Mouse (Mus musculus) lung, postnatal 25 days (tissue): ENCODE data around the gene Krt12.

Experiments
- DNase-seq: peaks from one replicate; pipeline ENCODE4 v3.0.0; 2022; ENCODE audit warnings: low spot score

Gene Krt12

DNA sequence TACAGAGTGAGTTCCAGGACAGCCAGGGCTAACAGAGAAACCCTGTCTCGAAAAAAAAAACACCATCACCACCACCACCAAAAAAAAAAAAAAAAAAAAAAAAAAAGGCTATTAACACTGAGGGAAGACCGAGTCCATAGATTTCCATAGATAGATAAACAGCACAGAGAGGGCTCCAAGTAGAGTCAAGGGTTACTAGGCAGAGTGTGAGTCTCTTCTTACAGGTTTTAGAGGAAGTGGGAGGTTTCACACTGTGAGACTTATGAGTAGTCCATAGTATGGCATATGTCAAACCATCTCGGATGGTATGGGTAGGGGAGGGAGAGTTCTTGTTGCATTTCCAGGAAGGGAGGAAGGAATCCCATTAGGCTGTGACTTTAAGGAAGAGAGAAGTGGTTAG lies 24.0 kb downstream of the Krt12 start:
- DNase-seq: no peak

GRCm38 (mm10) chr11:99396661-99397060 lies 25.4 kb downstream of the Krt12 start:
- DNase-seq: no peak

DNA sequence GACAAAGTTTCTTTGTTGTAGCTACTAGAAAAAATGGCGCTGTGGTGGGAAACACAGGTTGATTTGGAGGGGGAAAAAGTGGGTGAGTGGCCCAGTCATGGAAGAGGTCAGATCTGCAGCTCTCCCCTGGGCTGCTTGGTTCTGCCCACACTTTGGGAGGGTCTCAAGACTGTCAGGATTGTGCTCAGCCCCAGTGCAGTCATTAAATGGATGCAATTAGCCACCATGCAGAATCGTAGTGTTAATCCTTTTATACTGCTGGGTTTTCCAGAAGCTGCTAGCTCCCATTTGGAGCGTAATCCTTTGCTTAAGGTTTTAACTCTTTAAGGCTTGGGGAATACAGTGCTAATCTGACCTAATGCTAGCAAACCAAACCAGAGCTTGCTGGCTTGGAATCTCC lies 26.0 kb downstream of the Krt12 start:
- no peak for DNase-seq

- no peak for DNase-seq
Observed at GRCm38 (mm10) chr11:99392492-99392891, 29.6 kb downstream of the Krt12 start.

- no peak for DNase-seq
Observed at GRCm38 (mm10) chr11:99391375-99391774, 30.7 kb downstream of the Krt12 start.

DNA sequence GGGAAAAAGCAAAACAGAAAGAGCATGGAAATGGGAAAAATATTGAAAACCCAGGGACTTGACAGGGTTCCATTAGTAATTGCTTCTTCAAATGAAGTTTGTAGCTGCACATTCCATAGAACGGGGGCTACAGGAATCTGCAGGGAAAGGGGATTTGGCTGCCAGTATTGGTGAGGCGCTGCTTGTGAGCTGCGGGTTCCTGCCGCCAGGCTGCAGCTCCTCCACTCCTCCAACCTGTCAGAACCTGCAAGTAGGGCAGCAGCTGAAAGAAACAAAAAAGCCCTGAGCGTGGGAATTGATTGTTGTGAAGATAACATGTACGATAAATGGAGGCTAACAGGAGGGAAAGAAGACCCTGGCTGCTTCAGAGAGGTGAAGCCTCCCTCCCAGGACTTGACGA lies 31.2 kb downstream of the Krt12 start:
- no peak for DNase-seq

- no peak for DNase-seq
Observed at GRCm38 (mm10) chr11:99389264-99389663, 32.8 kb downstream of the Krt12 start, which contains the start of gene Krt10. Gene Krt10, minus strand, starts transcription at chr11:99389364.

- DNase-seq: no peak
Observed at GRCm38 (mm10) chr11:99388661-99389060, 33.4 kb downstream of the Krt12 start.

- peak; percentile 94 for DNase-seq
Observed at GRCm38 (mm10) chr11:99385813-99386721, 36.0 kb downstream of the Krt12 start.

DNA sequence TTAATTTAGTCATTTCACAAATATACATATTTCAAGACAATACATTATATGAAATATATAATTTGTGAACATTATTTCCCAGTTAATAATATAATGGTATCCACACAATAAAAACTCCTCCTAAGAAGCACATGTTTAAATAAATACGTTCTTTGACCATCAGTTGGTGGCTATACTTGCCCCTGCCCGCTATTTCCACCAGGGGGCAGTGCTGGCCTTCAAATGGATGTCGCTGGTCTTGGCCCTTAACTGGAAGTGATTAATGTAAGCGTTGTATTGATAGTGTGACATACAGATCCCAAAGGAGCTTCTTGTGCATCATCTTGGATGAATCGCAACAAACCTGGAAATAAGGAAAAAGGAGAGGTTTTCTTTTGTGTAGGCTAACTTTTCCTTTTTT lies 42.5 kb downstream of the Krt12 start:
- DNase-seq: peak; percentile 73

- DNase-seq: no peak
Observed at GRCm38 (mm10) chr11:99374803-99375202, 47.3 kb downstream of the Krt12 start, which contains the start of gene Krt28. Gene Krt28, minus strand, starts transcription at chr11:99374903.

DNA sequence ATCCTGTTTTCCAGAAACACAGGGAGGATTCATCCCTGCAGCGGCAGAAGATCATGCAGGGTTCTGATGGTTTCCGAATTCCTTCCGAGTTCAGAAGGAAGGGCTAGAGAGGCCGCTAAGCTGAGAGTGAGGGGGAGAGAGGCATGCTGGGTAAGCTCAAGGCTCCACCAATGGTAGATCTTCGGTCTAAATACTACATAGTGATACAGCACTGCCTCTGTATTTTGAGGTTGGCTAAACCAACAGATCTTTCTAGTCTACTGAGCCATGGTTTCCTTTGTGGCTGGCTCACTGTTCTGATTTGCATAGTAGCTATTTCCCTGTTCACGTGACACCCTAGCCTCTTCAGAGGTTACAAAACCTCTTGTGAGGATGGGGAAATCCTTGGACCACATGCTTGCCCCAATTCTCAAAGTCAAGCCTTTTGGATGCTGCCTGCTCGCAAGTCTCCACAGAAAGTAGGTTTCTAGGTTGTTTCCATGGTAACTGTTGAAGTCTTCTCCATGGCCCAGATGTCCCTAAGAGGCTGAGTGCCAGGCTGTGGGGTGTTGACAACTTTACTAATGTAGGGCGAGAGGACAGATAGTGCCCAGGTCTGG lies 52.1 kb downstream of the Krt12 start:
- peak; percentile 13 for DNase-seq

GRCm38 (mm10) chr11:99369229-99369628 lies 52.8 kb downstream of the Krt12 start:
- DNase-seq: no peak

GRCm38 (mm10) chr11:99366791-99367190 lies 55.3 kb downstream of the Krt12 start:
- no peak for DNase-seq
